Mouse (Mus musculus): ENCODE results near the gene Vmn1r1. TPM values are rescaled to one million over a fixed set of nuclear protein-coding genes. Genes with fewer than 3 reads are reported as not detected.
"Not testable (repeated sequence)": the region's sequence is repeated elsewhere in the genome, so short reads cannot be mapped to it uniquely, and the experiment has no call there.

Gene Vmn1r1
- polyA plus RNA-seq (2016; fragmentation: Nextera tagmentation; extraction: Ambion mirVana) = not detected in 2 replicates

DNA sequence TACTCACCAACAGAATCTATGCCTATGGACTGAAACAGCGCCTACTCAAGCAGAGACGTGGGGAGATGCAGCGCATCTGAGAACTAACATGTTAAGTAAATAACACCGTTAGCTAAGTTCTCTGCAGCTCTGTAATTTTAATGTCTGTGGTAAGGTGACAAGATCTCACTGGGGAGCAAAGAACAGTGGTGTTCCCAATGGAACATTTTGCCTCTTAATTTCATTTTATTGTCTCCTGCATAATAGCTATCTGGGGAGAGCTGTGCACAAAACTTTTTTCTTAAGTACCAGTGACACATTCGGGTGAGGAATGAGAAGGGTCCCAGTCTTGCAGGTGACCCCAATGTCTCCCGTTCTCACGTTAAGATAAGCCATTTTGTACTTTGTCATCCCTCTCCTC lies at the start of gene Vmn1r1:
Gene Vmn1r1, minus strand, starts transcription at position 101 of the 400 bp plus-strand sequence.
- Histone ChIP-seq H3K27ac (no peak within 1 kb of the TSS), H3K4me3 (replicated peaks) (no peak within 1 kb of the TSS), H3K4me1 (replicated peaks) (no peaks in the 10 kb centered on the region), H3K9me3 (no peaks in the 10 kb centered on the region), H3K4me2 (no peak within 1 kb of the TSS), H3K27me3 (no peaks in the 10 kb centered on the region), H3K9ac (replicated peaks) (no peak within 1 kb of the TSS), H3K36me3 (no peaks in the 10 kb centered on the region)
- WGBS = 86% methylated on average over 7 of the region's 7 CpGs
- ATAC-seq (ENCODE audit: insufficient number of reproducible peaks, insufficient read depth, low FRiP score, low TSS enrichment, low read depth) = no peak

DNA sequence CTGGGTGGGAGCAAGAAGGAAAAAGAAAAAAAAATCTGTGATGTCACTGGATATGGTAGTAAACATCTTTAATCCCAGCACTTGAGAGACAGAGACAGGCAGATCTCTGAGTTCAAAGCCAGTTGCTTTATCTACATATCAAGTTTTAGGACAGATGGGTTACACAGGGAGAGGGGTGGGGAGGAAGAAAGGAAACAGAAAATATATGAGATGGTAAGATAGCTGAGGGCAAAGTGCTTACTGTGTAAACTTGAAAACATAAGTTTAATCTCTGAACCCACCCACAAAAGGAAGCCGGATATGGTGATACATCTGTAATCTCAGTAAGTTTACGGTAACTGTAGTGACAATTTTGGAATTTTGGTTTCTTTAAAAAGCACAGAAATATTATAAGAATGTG lies 46.0 kb upstream of the Vmn1r1 start:
- ATAC-seq (ENCODE audit: insufficient number of reproducible peaks, insufficient read depth, low FRiP score, low TSS enrichment, low read depth) = no peak
- no peak overlapping the region for H3K4me3 ChIP-seq (replicated peaks)
- H3K27ac ChIP-seq = no peak overlapping the region
- no peaks in the 10 kb centered on the region for H3K36me3 ChIP-seq
- H3K4me1 ChIP-seq (replicated peaks) = no peaks in the 10 kb centered on the region
- H3K4me2 ChIP-seq = no peak overlapping the region
- 83% methylated on average over 2 of the region's 2 CpGs for WGBS
- H3K9me3 ChIP-seq = no peaks in the 10 kb centered on the region
- no peaks in the 10 kb centered on the region for H3K27me3 ChIP-seq
- no peak overlapping the region for H3K9ac ChIP-seq (replicated peaks)

GRCm38 (mm10) chr1:182192581-182192980 lies 28.3 kb upstream of the Vmn1r1 start:
- Histone ChIP-seq H3K9ac (replicated peaks) (no peak overlapping the region), H3K36me3 (no peaks in the 10 kb centered on the region), H3K27me3 (no peaks in the 10 kb centered on the region), H3K27ac (no peak overlapping the region), H3K9me3 (0 out of 2 replicates have a peak, but pooled peaks cover 3% of the 10 kb centered on the region), H3K4me3 (replicated peaks) (no peak overlapping the region), H3K4me1 (replicated peaks) (0 out of 2 replicates have a peak, but pooled peaks cover 4% of the 10 kb centered on the region), H3K4me2 (no peak overlapping the region)
- 65% methylated on average over 1 of the region's 1 CpGs for WGBS
- no peak for ATAC-seq (ENCODE audit: insufficient number of reproducible peaks, insufficient read depth, low FRiP score, low TSS enrichment, low read depth)

GRCm38 (mm10) chr1:182191816-182192545 lies 27.7 kb upstream of the Vmn1r1 start:
- H3K27me3 ChIP-seq = no peaks in the 10 kb centered on the region
- no peak for ATAC-seq (ENCODE audit: insufficient number of reproducible peaks, insufficient read depth, low FRiP score, low TSS enrichment, low read depth)
- no peak overlapping the region for H3K4me2 ChIP-seq
- H3K4me3 ChIP-seq (replicated peaks) = no peak overlapping the region
- H3K27ac ChIP-seq = no peak overlapping the region
- H3K4me1 ChIP-seq (replicated peaks) = 0 out of 2 replicates have a peak, but pooled peaks cover 4% of the 10 kb centered on the region
- WGBS = 56% methylated on average over 10 of the region's 10 CpGs
- H3K9ac ChIP-seq (replicated peaks) = no peak overlapping the region
- H3K9me3 ChIP-seq = peaks cover 8% of the 10 kb centered on the region; the same call in 1 of the 2 replicates
- H3K36me3 ChIP-seq = no peaks in the 10 kb centered on the region

DNA sequence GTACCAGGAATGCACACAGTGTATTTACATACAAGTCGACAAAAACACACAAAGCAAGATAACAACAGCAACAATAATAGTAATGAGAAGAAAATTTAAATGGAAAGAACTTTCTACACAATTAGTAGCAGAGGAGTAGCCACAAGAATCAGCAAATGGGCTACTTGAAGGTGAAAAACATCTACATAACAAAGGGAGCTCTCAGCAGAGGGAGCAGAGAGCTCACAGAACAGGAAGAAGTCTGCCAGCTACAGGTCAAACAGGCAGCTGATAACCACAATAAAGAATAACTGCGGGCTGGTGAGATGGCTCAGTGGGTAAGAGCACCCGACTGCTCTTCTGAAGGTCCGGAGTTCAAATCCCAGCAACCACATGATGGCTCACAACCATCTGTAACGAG lies 26.9 kb upstream of the Vmn1r1 start:
- Histone ChIP-seq H3K36me3 (no peaks in the 10 kb centered on the region), H3K4me1 (replicated peaks) (0 out of 2 replicates have a peak, but pooled peaks cover 4% of the 10 kb centered on the region), H3K4me3 (replicated peaks) (no peak overlapping the region), H3K4me2 (no peak overlapping the region), H3K27ac (no peak overlapping the region), H3K9ac (replicated peaks) (no peak overlapping the region), H3K9me3 (peaks cover 8% of the 10 kb centered on the region; the same call in 1 of the 2 replicates), H3K27me3 (no peaks in the 10 kb centered on the region)
- WGBS = 79% methylated on average over 4 of the region's 5 CpGs
- no peak for ATAC-seq (ENCODE audit: insufficient number of reproducible peaks, insufficient read depth, low FRiP score, low TSS enrichment, low read depth)

- Histone ChIP-seq H3K4me3 (replicated peaks) (no peak overlapping the region), H3K27me3 (no peaks in the 10 kb centered on the region), H3K4me1 (replicated peaks) (0 out of 2 replicates have a peak, but pooled peaks cover 4% of the 10 kb centered on the region), H3K4me2 (no peak overlapping the region), H3K9me3 (peaks cover 8% of the 10 kb centered on the region; the same call in 1 of the 2 replicates), H3K36me3 (no peaks in the 10 kb centered on the region), H3K9ac (replicated peaks) (no peak overlapping the region), H3K27ac (no peak overlapping the region)
- WGBS = 76% methylated on average over 3 of the region's 3 CpGs
- no peak for ATAC-seq (ENCODE audit: insufficient number of reproducible peaks, insufficient read depth, low FRiP score, low TSS enrichment, low read depth)
Observed at GRCm38 (mm10) chr1:182189669-182190440, 25.6 kb upstream of the Vmn1r1 start.

DNA sequence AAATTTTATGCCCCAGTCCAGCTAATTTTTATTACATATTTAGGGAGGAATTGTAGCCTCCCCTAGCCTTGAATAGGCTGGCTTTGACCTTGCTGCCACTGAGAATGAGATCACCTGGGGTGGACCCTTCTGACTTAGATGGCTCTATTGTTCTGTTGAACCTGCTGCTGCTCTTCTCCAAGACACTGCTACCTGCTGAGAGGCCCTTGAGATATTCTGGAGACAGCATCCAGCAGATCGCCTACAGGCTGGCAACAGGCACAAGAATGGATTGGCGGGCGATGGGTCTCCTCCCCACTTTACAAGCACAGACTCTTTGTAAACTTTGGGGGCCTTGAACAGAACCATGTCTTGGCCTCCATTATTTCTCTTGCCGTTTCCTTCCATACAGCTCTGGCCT lies 18.2 kb upstream of the Vmn1r1 start:
- WGBS = 77% methylated on average over 4 of the region's 4 CpGs
- not testable (repeated sequence) for H3K9me3 ChIP-seq; H3K27ac ChIP-seq; ATAC-seq (ENCODE audit: insufficient number of reproducible peaks, insufficient read depth, low FRiP score, low TSS enrichment, low read depth); H3K27me3 ChIP-seq; H3K4me1 ChIP-seq (replicated peaks); H3K36me3 ChIP-seq; H3K9ac ChIP-seq (replicated peaks); H3K4me2 ChIP-seq; H3K4me3 ChIP-seq (replicated peaks)

GRCm38 (mm10) chr1:182181456-182182305 lies 17.4 kb upstream of the Vmn1r1 start:
- ATAC-seq (ENCODE audit: insufficient number of reproducible peaks, insufficient read depth, low FRiP score, low TSS enrichment, low read depth) = no peak
- no peaks in the 10 kb centered on the region for H3K4me1 ChIP-seq (replicated peaks)
- WGBS = 74% methylated on average over 5 of the region's 5 CpGs
- no peak overlapping the region for H3K4me2 ChIP-seq
- H3K27ac ChIP-seq = no peak overlapping the region
- H3K27me3 ChIP-seq = no peaks in the 10 kb centered on the region
- H3K9ac ChIP-seq (replicated peaks) = no peak overlapping the region
- no peak overlapping the region for H3K4me3 ChIP-seq (replicated peaks)
- no peaks in the 10 kb centered on the region for H3K9me3 ChIP-seq
- no peaks in the 10 kb centered on the region for H3K36me3 ChIP-seq

- not testable (repeated sequence) for H3K4me1 ChIP-seq (replicated peaks); H3K4me2 ChIP-seq; H3K27me3 ChIP-seq; ATAC-seq (ENCODE audit: insufficient number of reproducible peaks, insufficient read depth, low FRiP score, low TSS enrichment, low read depth); H3K9ac ChIP-seq (replicated peaks); H3K36me3 ChIP-seq; H3K9me3 ChIP-seq; H3K27ac ChIP-seq; H3K4me3 ChIP-seq (replicated peaks)
- 92% methylated on average over 19 of the region's 19 CpGs for WGBS
Observed at GRCm38 (mm10) chr1:182176985-182177384, 12.7 kb upstream of the Vmn1r1 start.

GRCm38 (mm10) chr1:182170206-182170605 lies 5.9 kb upstream of the Vmn1r1 start:
- not testable (repeated sequence) for H3K27me3 ChIP-seq; H3K27ac ChIP-seq; H3K4me1 ChIP-seq (replicated peaks); H3K36me3 ChIP-seq; H3K4me2 ChIP-seq; ATAC-seq (ENCODE audit: insufficient number of reproducible peaks, insufficient read depth, low FRiP score, low TSS enrichment, low read depth); H3K9me3 ChIP-seq; H3K9ac ChIP-seq (replicated peaks); H3K4me3 ChIP-seq (replicated peaks)
- 90% methylated on average over 6 of the region's 6 CpGs for WGBS

DNA sequence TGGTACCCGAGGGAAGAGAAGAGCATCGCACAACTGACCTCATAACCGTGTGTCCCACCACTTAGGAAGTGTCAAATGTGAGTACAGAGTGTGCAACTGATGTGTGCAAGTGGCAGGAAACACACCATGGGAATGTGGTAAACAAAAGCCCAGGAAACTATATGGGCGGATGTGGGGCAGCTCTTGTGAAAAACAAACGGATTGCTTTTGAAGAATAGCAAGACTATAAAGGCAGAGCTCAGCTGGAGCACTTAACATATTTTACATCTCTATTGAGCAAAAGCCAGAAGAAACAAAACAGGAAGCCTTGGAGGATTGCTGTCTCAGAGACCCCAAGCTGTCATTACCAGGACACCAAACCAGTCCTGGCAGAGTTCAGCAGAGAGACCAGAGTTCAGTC lies 1.3 kb downstream of the Vmn1r1 start:
- no peak overlapping the region for H3K4me3 ChIP-seq (replicated peaks)

More for the DNA sequence above, 1.3 kb downstream of the Vmn1r1 start:
- Histone ChIP-seq H3K9ac (replicated peaks) (no peak overlapping the region), H3K4me1 (replicated peaks) (no peaks in the 10 kb centered on the region), H3K9me3 (no peaks in the 10 kb centered on the region), H3K36me3 (no peaks in the 10 kb centered on the region), H3K27me3 (no peaks in the 10 kb centered on the region), H3K27ac (no peak overlapping the region), H3K4me2 (no peak overlapping the region)
- no peak for ATAC-seq (ENCODE audit: insufficient number of reproducible peaks, insufficient read depth, low FRiP score, low TSS enrichment, low read depth)
- WGBS = 52% methylated on average over 5 of the region's 5 CpGs

Data from limb, embryonic 12.5 days (tissue).